Mouse (Mus musculus): ENCODE data around the gene Pank4.
A peak's percentile ranks its signal among the peaks of the same experiment; 100 is the strongest.

DNA sequence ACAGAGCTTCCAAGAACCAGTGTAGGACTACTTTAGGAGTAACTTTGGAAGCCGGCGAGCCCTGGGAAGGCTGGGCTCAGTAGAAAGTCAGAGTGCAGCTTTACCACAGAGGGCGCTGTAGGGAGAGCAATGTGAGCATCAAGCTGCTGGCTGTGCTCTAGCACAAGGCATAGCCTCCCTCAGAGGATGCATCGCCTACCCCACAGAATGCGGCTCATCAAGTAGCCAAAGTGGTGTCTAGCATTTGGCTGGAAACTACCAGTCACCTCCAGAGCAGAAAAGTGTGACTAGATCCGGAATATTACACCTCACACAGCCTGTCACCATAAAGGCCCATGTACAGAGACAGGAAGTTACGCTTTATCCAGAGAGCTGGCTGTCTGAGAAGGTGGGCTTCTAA lies 28.1 kb upstream of the Pank4 start:
- TF ChIP-seq MAX (IDR thresholded peaks at IDR 0.05; ENCODE audit: low read length): no peak
- TF ChIP-seq CTCF (conservative IDR thresholded peaks at IDR 0.05 in 1 of 2, IDR thresholded peaks at IDR 0.05 in 1 of 2; ENCODE audit: low read depth in 2 of 2, low read length in 2 of 2): peak in 1 of 2 experiments; percentile 52; a peak in 2 of 4 replicates
- no peak for TF ChIP-seq ELF1 (IDR thresholded peaks at IDR 0.05; ENCODE audit: low read depth, low read length)
- no peak for TF ChIP-seq EP300 (IDR thresholded peaks at IDR 0.05; ENCODE audit: low read length)
- TF ChIP-seq MXI1 (IDR thresholded peaks at IDR 0.05; ENCODE audit: low read depth, low read length): no peak
